Mouse (Mus musculus): ENCODE data around the gene Phospho2. TPM values are rescaled to one million over a fixed set of nuclear protein-coding genes. Genes with fewer than 3 reads are reported as not detected.

The Phospho2 gene
- polyA plus RNA-seq, 1 experiment from 2014 or later: 37.5 TPM

DNA sequence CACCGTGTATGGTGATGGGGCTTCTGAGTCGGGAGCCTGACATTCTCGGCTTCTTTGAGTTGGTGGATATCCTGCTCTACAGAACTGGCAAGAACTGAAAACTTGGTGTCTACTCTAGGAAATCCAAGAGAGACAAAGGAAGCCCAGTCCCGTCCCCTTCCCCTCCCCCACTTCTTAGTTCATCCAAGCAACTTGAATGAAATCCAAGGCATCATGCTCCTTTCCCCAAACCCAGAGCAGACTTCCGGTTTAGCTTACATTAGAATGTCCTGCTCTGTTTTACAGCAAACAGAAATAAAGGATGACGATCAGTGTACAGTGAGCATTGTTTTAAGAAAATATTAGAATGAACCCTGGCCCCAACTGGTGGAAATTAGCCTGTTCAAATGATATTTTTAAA, 59.8 kb downstream of the Phospho2 start:
- Histone ChIP-seq H3K4me3 (ENCODE audit: low read depth, low read length) (no peak overlapping the region), H3K9me3 (replicated peaks; ENCODE audit: control insufficient read depth, low read length) (no peaks in the 10 kb centered on the region), H3K27ac (replicated peaks; ENCODE audit: low read depth, low read length) (no peak overlapping the region), H3K36me3 (replicated peaks; ENCODE audit: control insufficient read depth, insufficient read depth, low read depth, low read length) (no peaks in the 10 kb centered on the region), H3K4me2 (ENCODE audit: low read depth, low read length) (no peak overlapping the region), H3K27me3 (ENCODE audit: control insufficient read depth, insufficient read depth, low read length) (no peaks in the 10 kb centered on the region), H3K4me1 (ENCODE audit: control insufficient read depth, insufficient read depth, low read length) (no peaks in the 10 kb centered on the region), H3K9ac (replicated peaks; ENCODE audit: low read length) (no peak overlapping the region)
- no peak for ATAC-seq (replicated peaks; ENCODE audit: insufficient number of reproducible peaks, low FRiP score, low TSS enrichment, low read depth)
- no peak for DNase-seq (ENCODE audit: low spot score)
- 68% methylated on average over 6 of the region's 6 CpGs for WGBS

Other genes starting within 250 kb of the Phospho2 start
- gene Lrp2, start 203.6 kb upstream of the Phospho2 start, polyA plus RNA-seq (2014; fragmentation: Nextera tagmentation; extraction: Ambion mirVana): 1.7 and 2.4 TPM in 2 replicates
- 19.9 and 21.4 TPM in 2 replicates for gene Bbs5, start 142.5 kb upstream of the Phospho2 start, polyA plus RNA-seq (2014; fragmentation: Nextera tagmentation; extraction: Ambion mirVana)
- 1.5 and 1.6 TPM in 2 replicates for gene Klhl41, start 119.5 kb upstream of the Phospho2 start, polyA plus RNA-seq (2014; fragmentation: Nextera tagmentation; extraction: Ambion mirVana)
- 17.4 and 18.7 TPM in 2 replicates for gene Fastkd1, start 76.1 kb upstream of the Phospho2 start, polyA plus RNA-seq (2014; fragmentation: Nextera tagmentation; extraction: Ambion mirVana)
- 141 and 178 TPM in 2 replicates for gene Ppig, start 67.1 kb upstream of the Phospho2 start, polyA plus RNA-seq (2014; fragmentation: Nextera tagmentation; extraction: Ambion mirVana)
- gene Ccdc173, start within 50 bp of the Phospho2 start, polyA plus RNA-seq (2014; fragmentation: Nextera tagmentation; extraction: Ambion mirVana): 1.6 and 2.5 TPM in 2 replicates
- gene Klhl23, start 32.3 kb downstream of the Phospho2 start, polyA plus RNA-seq (2014; fragmentation: Nextera tagmentation; extraction: Ambion mirVana): 30.8 and 32.3 TPM in 2 replicates
- gene Ssb, start 71.9 kb downstream of the Phospho2 start, polyA plus RNA-seq (2014; fragmentation: Nextera tagmentation; extraction: Ambion mirVana): 436 and 508 TPM in 2 replicates
- 31.5 and 36.9 TPM in 2 replicates for gene Mettl5, start 96.0 kb downstream of the Phospho2 start, polyA plus RNA-seq (2014; fragmentation: Nextera tagmentation; extraction: Ambion mirVana)
- gene Ubr3, start 107.6 kb downstream of the Phospho2 start, polyA plus RNA-seq (2014; fragmentation: Nextera tagmentation; extraction: Ambion mirVana): 15.9 and 18.1 TPM in 2 replicates
- 0.06 and 0.07 TPM in 2 replicates for gene Myo3b, start 249.5 kb downstream of the Phospho2 start, polyA plus RNA-seq (2014; fragmentation: Nextera tagmentation; extraction: Ambion mirVana)

All from embryonic facial prominence, embryonic 11.5 days (tissue).